Mouse (Mus musculus) cerebellum, adult 2 months (tissue): ENCODE measurements around the gene Ibsp.

Experiments used
- CTCF ChIP-seq: fragments of 200-500 bp; IDR thresholded peaks from 2 replicates; pipeline ENCODE4 v1.5.1; 2011; ENCODE audit warnings: low read depth, mild to moderate bottlenecking, control low read depth, low read length, moderate library complexity, borderline replicate concordance; ENCODE audit not compliant: insufficient read depth
- POLR2A ChIP-seq: fragments of 200-500 bp; IDR thresholded peaks from 2 replicates; pipeline ENCODE4 v1.6.1; 2011; ENCODE audit warnings: low read length, control low read depth, borderline replicate concordance; ENCODE audit not compliant: insufficient read depth

- TF ChIP-seq CTCF = 0 out of 2 replicates have a peak, but pooled peaks have one; percentile 2
- TF ChIP-seq POLR2A = no peak
Measured at GRCm38 (mm10) chr5:104333643-104334042, 34.7 kb downstream of the Ibsp start.
